9 mouse cellular contexts compared by ENCODE assay signal in genomic region chr8:125995101-125995986, GRCm38 (mm10). TPM values are rescaled to one million over a fixed set of nuclear protein-coding genes. Genes with fewer than 3 reads are reported as not detected.
A peak's percentile ranks its signal among the peaks of the same experiment; 100 is the strongest.
DNase-seq lines count a peak whose midpoint lies in the region; ATAC-seq and TF ChIP-seq lines count a peak whose summit lies in the region.
"Had no signal": no experiment of that assay in that cellular context is flagged by ENCODE, and none has a peak within 500 bp of the region (broad histone marks: within the 10 kb centered on the region; RNA-seq: fewer than 3 reads in every experiment).

Gene Kcnk1, plus strand, starts transcription at chr8:125995170.

- H3K27ac ChIP-seq in gastrocnemius, adult 2 months = 0 out of 2 replicates have a peak within 1 kb of the TSS, but pooled peaks have one; percentile 24
- peak within 1 kb of the TSS; percentile 96 for H3K27ac ChIP-seq in cortical plate, adult 2 months (ENCODE audit: insufficient read depth, low read length)
- H3K27ac ChIP-seq in liver, embryonic 12.5 days = no peak within 1 kb of the TSS
- peak within 1 kb of the TSS; percentile 57 for H3K27ac ChIP-seq in neural tube, embryonic 14.5 days (ENCODE audit: low read depth, low read length)
- H3K27ac ChIP-seq: macrophage had no signal

- no peaks in the 10 kb centered on the region for H3K9me3 ChIP-seq in liver, embryonic 12.5 days (replicated peaks)
- H3K9me3 ChIP-seq in neural tube, embryonic 14.5 days (ENCODE audit: control insufficient read depth, low read length) = no peaks in the 10 kb centered on the region

- H3K4me2 ChIP-seq in liver, embryonic 12.5 days = peak within 1 kb of the TSS; percentile 59
- H3K4me2 ChIP-seq in neural tube, embryonic 14.5 days (ENCODE audit: low read depth, low read length) = peak within 1 kb of the TSS; percentile 86

- TF ChIP-seq POLR2A in cortical plate, adult 2 months (IDR thresholded peaks at IDR 0.05; ENCODE audit: extremely low read depth, insufficient read depth, low read length) = peak; percentile 41; the same call in 1 of the 2 replicates

- H3K4me3 ChIP-seq in gastrocnemius, adult 2 months = peak within 1 kb of the TSS; percentile 64
- H3K4me3 ChIP-seq in cortical plate, adult 2 months (ENCODE audit: insufficient read depth, low read length) = peak within 1 kb of the TSS; percentile 89
- H3K4me3 ChIP-seq in liver, embryonic 12.5 days = peak within 1 kb of the TSS; percentile 35
- peak within 1 kb of the TSS; percentile 52 for H3K4me3 ChIP-seq in neural tube, embryonic 14.5 days (ENCODE audit: low read depth, low read length)

- 4% methylated on average over 66 of the region's 73 CpGs for WGBS in liver, embryonic 12.5 days (ENCODE audit: insufficient replicate concordance)
- under 1% methylated on average over 72 of the region's 73 CpGs for WGBS in neural tube, embryonic 14.5 days

- TF ChIP-seq CTCF in gastrocnemius, adult 2 months (IDR thresholded peaks at IDR 0.05) = no peak
- TF ChIP-seq CTCF in cortical plate, adult 2 months (IDR thresholded peaks at IDR 0.05; ENCODE audit: extremely low read depth, insufficient read depth, low read length) = no peak

- no peak within 1 kb of the TSS for H3K9ac ChIP-seq in liver, embryonic 12.5 days
- H3K9ac ChIP-seq in neural tube, embryonic 14.5 days (replicated peaks; ENCODE audit: low read depth, low read length) = peak within 1 kb of the TSS; percentile 69

- no peak for ATAC-seq in liver, embryonic 12.5 days
- ATAC-seq in neural tube, embryonic 14.5 days (ENCODE audit: low read depth) = peak; percentile 76
- no peak for ATAC-seq in erythroid progenitor cell, adult 5-6 weeks (replicated peaks; ENCODE audit: low FRiP score, poor library complexity, severe bottlenecking)

- H3K36me3 ChIP-seq in liver, embryonic 12.5 days = no peaks in the 10 kb centered on the region
- H3K36me3 ChIP-seq in neural tube, embryonic 14.5 days (ENCODE audit: control insufficient read depth, insufficient read depth, low read length) = no peaks in the 10 kb centered on the region

- intact Hi-C loops in gastrocnemius, adult 2 months (cut with DNase I) = no loop called here
- intact Hi-C loops in gastrocnemius, postnatal 36 days (cut with DNase I) = no loop called here

- peak; percentile 29 for DNase-seq in gastrocnemius, adult 2 months
- DNase-seq in gastrocnemius, postnatal 36 days = no peak
- no peak for DNase-seq in gonadal fat pad, adult 2 months (ENCODE audit: low read depth)
- peak; percentile 70 to 91 for DNase-seq in kidney, postnatal 25 days

- peaks cover 7% of the 10 kb centered on the region for H3K4me1 ChIP-seq in cortical plate, adult 2 months (ENCODE audit: control insufficient read depth, insufficient read depth, low read length)
- H3K4me1 ChIP-seq in liver, embryonic 12.5 days = no peaks in the 10 kb centered on the region
- H3K4me1 ChIP-seq in neural tube, embryonic 14.5 days (ENCODE audit: control insufficient read depth, insufficient read depth, low read length) = peaks cover 13% of the 10 kb centered on the region; the same call in 1 of the 2 replicates

- peaks cover 79% of the 10 kb centered on the region for H3K27me3 ChIP-seq in liver, embryonic 12.5 days (replicated peaks)
- peaks cover 13% of the 10 kb centered on the region for H3K27me3 ChIP-seq in neural tube, embryonic 14.5 days (ENCODE audit: control insufficient read depth, insufficient read depth, low read length)

RNA-seq across cellular contexts. Expression of gene Kcnk1, which starts in this region (rescaled TPM):
- under 1 TPM; 0.17 to 0.84 TPM for total RNA-seq in gastrocnemius, adult 2 months (2021)
- under 1 TPM; 0.46 to 0.69 TPM for total RNA-seq in gastrocnemius, postnatal 36 days (2021)
- polyA plus RNA-seq in cortical plate, adult 2 months (2012; rRNA removed) = 124 and 127 TPM in 2 replicates
- polyA plus RNA-seq in gonadal fat pad, adult 2 months (2012; rRNA removed) = 284 and 319 TPM in 2 replicates
- 0.66 and 0.78 TPM in 2 replicates for polyA plus RNA-seq in liver, embryonic 12.5 days (2016; fragmentation: Nextera tagmentation; extraction: Ambion mirVana)
- polyA plus RNA-seq in neural tube, embryonic 14.5 days (2014; fragmentation: Nextera tagmentation; extraction: Ambion mirVana) = 17.0 and 23.7 TPM in 2 replicates
- not detected in 2 replicates for total RNA-seq in erythroid progenitor cell, adult 5-6 weeks (2015; ENCODE audit: low replicate concordance)
- total RNA-seq in erythroid progenitor cell, adult 5-6 weeks (2017; ENCODE audit: low replicate concordance) = not detected in 2 replicates
- polyA plus RNA-seq: macrophage had no signal

Comparison
In these comparisons a context has a peak if more than half of its experiments do, and no peak if none do; other contexts are left out.
1. RNA of gene Kcnk1 (polyA plus RNA-seq): 284 to 319 TPM in gonadal fat pad, adult 2 months, 124 to 127 TPM in cortical plate, adult 2 months and 17.0 to 23.7 TPM in neural tube, embryonic 14.5 days; 0.66 to 0.78 TPM in liver, embryonic 12.5 days; every median in the first group is over 10 times any median in the second.
2. Peak in DNase-seq, H3K4me3 ChIP-seq and H3K27ac ChIP-seq in gastrocnemius, adult 2 months; RNA of the gene not detected or under 1 TPM.
3. DNase-seq: peak in kidney, postnatal 25 days (2 of 2); none in gastrocnemius, postnatal 36 days (0 of 2) and gonadal fat pad, adult 2 months (single experiment).
4. H3K4me3 ChIP-seq: peak in every context shown above with its lines; median percentile 89 in cortical plate, adult 2 months; 64 in gastrocnemius, adult 2 months; 52 in neural tube, embryonic 14.5 days; 35 in liver, embryonic 12.5 days.